Mouse (Mus musculus) MEL (cell line): ENCODE measurements around the gene Pabpn1.

Experiments
- CTCF ChIP-seq, 3 experiments: IDR thresholded peaks in 2 of 3; conservative IDR thresholded peaks in 1 of 3; 2 replicates each; pipeline ENCODE4 v1.5.1; 2011 to 2012; ENCODE audit warnings: low read length in 3 of 3, low read depth in 2 of 3, mild to moderate bottlenecking in 2 of 3, improper control_type of control experiment in 1 of 3, inconsistent platforms in 1 of 3, mixed read lengths in 1 of 3, moderate library complexity in 1 of 3; ENCODE audit not compliant: control insufficient read depth in 1 of 3, insufficient read depth in 1 of 3, poor library complexity in 1 of 3, severe bottlenecking in 1 of 3
- E2F4 ChIP-seq: IDR thresholded peaks from 2 replicates; pipeline ENCODE4 v1.6.1; 2011; ENCODE audit warnings: low read depth, low read length, improper control_type of control experiment, borderline replicate concordance
- EP300 ChIP-seq, 2 experiments: IDR thresholded peaks; 2 replicates each; pipeline ENCODE4 v1.6.1; 2011; ENCODE audit warnings: improper control_type of control experiment in 2 of 2, low read length in 2 of 2, low read depth in 1 of 2, mild to moderate bottlenecking in 1 of 2
- HCFC1 ChIP-seq: IDR thresholded peaks from 2 replicates; pipeline ENCODE4 v1.6.1; 2012; ENCODE audit warnings: low read depth, mild to moderate bottlenecking, inconsistent platforms, low read length, improper control_type of control experiment, moderate library complexity
- MAX ChIP-seq: IDR thresholded peaks from 2 replicates; pipeline ENCODE4 v1.6.1; 2011; ENCODE audit warnings: low read length, improper control_type of control experiment
- POLR2A ChIP-seq, 2 experiments: IDR thresholded peaks; 2 replicates each; pipeline ENCODE4 v1.6.1; 2011 to 2012; ENCODE audit warnings: low read length in 2 of 2, mild to moderate bottlenecking in 2 of 2, control low read depth in 1 of 2, improper control_type of control experiment in 1 of 2, low read depth in 1 of 2, moderate library complexity in 1 of 2; ENCODE audit not compliant: control insufficient read depth in 1 of 2, insufficient read depth in 1 of 2, poor library complexity in 1 of 2
- POLR2AphosphoS2 ChIP-seq: IDR thresholded peaks from 2 replicates; pipeline ENCODE4 v1.6.1; 2011; ENCODE audit warnings: low read length, improper control_type of control experiment
- TBP ChIP-seq: IDR thresholded peaks from 2 replicates; pipeline ENCODE4 v1.8.0; 2011; ENCODE audit warnings: low read depth, low read length, improper control_type of control experiment
- ZNF384 ChIP-seq: IDR thresholded peaks from 2 replicates; pipeline ENCODE4 v1.6.1; 2012; ENCODE audit warnings: low read depth, mild to moderate bottlenecking, inconsistent platforms, low read length, improper control_type of control experiment

DNA sequence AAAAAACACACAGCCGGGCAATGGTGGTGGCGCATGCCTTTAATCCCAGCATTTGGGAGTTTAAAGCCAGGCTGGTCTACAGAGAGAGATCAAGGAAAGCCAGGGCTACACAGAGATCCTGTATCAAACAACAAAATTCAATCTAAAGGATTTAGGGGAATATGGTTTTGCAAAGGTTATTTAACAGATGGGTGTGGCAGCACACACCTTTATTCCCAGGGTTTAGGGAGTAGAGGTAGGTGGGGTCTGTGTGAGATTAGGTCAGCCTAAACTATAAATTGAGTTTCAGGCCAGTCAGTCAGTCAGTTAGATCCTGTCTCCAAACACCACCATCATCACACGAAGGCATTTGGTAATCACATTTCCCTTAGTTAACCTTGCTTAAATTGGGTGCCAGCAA lies at the start of gene Pabpn1:
- TF ChIP-seq ZNF384 (no peak), CTCF (IDR thresholded peaks at IDR 0.05 in 2 of 3, conservative IDR thresholded peaks at IDR 0.05 in 1 of 3; ENCODE audit: control insufficient read depth in 1 of 3, insufficient read depth in 1 of 3, low read depth in 2 of 3, low read length in 3 of 3, poor library complexity in 1 of 3, severe bottlenecking in 1 of 3) (no peak), MAX (no peak), HCFC1 (no peak), POLR2A (IDR thresholded peaks at IDR 0.05; ENCODE audit: control insufficient read depth in 1 of 2, insufficient read depth in 1 of 2, low read depth in 1 of 2, low read length in 2 of 2, poor library complexity in 1 of 2) (no peak), POLR2AphosphoS2 (no peak), TBP (no peak), EP300 (IDR thresholded peaks at IDR 0.05; ENCODE audit: low read depth in 1 of 2, low read length in 2 of 2) (no peak), E2F4 (no peak)
